ENCODE assay signal across 25 mouse cellular contexts in the genomic region with DNA sequence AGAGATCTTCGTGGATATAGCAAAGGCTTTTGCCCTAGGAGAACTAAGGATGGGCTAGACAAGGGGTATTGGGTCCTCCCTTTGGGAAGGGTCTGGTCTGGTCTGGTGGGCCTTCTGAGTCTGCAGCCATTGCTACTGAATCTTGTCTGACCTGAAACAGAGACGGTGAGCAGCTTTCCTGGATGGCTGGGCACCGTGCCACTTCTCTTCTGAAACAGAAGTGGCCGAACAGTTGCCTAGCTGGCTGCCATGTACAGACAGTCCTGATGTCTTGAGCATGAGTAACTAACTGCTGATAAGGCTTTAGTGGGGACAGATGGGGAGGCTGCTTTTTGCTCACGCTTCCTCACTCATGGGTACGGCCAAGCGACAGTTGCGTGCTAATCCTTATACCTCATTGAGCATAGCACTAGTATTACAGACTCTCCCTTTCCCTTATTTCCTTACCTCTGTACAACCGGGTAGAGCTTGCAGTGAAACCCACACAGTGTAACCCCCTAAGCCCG.
DNase-seq lines count a peak whose midpoint lies in the region; ATAC-seq and TF ChIP-seq lines count a peak whose summit lies in the region.
"Had no signal": no experiment of that assay in that cellular context is flagged by ENCODE, and none has a peak within 500 bp of the region (broad histone marks: within the 10 kb centered on the region; RNA-seq: fewer than 3 reads in every experiment).

No protein-coding gene starts in this region.

- peak; percentile 41; the same call in 1 of the 2 replicates for ATAC-seq in frontal cortex, adult (ENCODE audit: low TSS enrichment)
- ATAC-seq: forebrain, embryonic 13.5 days; intestine, embryonic 15.5 days; liver, embryonic 12.5 days; liver, postnatal 0 days had no signal

- intact Hi-C loops in left cerebral cortex, postnatal 4 days (cut with DNase I), result no loop called here

- DNase-seq in frontal cortex, postnatal 14 days (ENCODE audit: low spot score in 2 of 2), result no peak
- peak; percentile 9 for DNase-seq in layer of hippocampus, adult 11-12 months (ENCODE audit: low spot score)
- no peak for DNase-seq in layer of hippocampus, adult 9-10 months (ENCODE audit: low spot score)
- peak; percentile 76 for DNase-seq in left cerebral cortex, postnatal 4 days
- no peak for DNase-seq in left cerebral cortex, adult 11 months (ENCODE audit: low spot score)
- DNase-seq in brain, embryonic 14.5 days (ENCODE audit: low read depth), result peak; percentile 48
- no peak for DNase-seq in adrenal gland, adult 18-20 months (ENCODE audit: low spot score in 2 of 2)
- DNase-seq: adrenal gland, adult 8-10 months; B cell, adult 2 months; cerebellum, adult 11 months; cerebellum, adult 9-11 months; gastrocnemius, postnatal 25 days; heart, adult 18-20 months; heart, postnatal 4 days; kidney, adult 2 months; kidney, postnatal 36 days; liver, postnatal 0 days; lung, postnatal 36 days; right cerebral cortex, postnatal 25 days; spleen, adult 18-20 months; thymus, postnatal 14 days had no signal

- no peak for TF ChIP-seq POLR2A in brain, embryonic 14.5 days (IDR thresholded peaks at IDR 0.05; ENCODE audit: borderline replicate concordance, extremely low read depth, insufficient read depth, insufficient read length, poor library complexity, severe bottlenecking)

- no peak for TF ChIP-seq CTCF in brain, embryonic 14.5 days (IDR thresholded peaks at IDR 0.05; ENCODE audit: borderline replicate concordance, extremely low read depth, insufficient read depth, insufficient read length)

Comparison
In these comparisons a context has a peak if more than half of its experiments do, and no peak if none do; other contexts are left out.
1. DNase-seq: peak in layer of hippocampus, adult 11-12 months (single experiment), left cerebral cortex, postnatal 4 days (single experiment) and brain, embryonic 14.5 days (single experiment); none in frontal cortex, postnatal 14 days (0 of 2), layer of hippocampus, adult 9-10 months (single experiment), left cerebral cortex, adult 11 months (single experiment) and adrenal gland, adult 18-20 months (0 of 2).